Mouse (Mus musculus) thymus, adult 2 months (tissue): ENCODE measurements around the gene Prkce.

ENCODE experiments used
- CTCF ChIP-seq: fragments of 200-500 bp; IDR thresholded peaks from 2 replicates; pipeline ENCODE4 v1.5.1; 2012; ENCODE audit warnings: mild to moderate bottlenecking, control low read depth, low read length, moderate library complexity, borderline replicate concordance; ENCODE audit not compliant: control insufficient read depth, poor library complexity, insufficient read depth; ENCODE audit errors: extremely low read depth
- POLR2A ChIP-seq: fragments of 200-500 bp; IDR thresholded peaks from 2 replicates; pipeline ENCODE4 v1.6.1; 2012; ENCODE audit warnings: mild to moderate bottlenecking, low read length, control low read depth, moderate library complexity; ENCODE audit not compliant: control insufficient read depth, poor library complexity, insufficient read depth; ENCODE audit errors: extremely low read depth

DNA sequence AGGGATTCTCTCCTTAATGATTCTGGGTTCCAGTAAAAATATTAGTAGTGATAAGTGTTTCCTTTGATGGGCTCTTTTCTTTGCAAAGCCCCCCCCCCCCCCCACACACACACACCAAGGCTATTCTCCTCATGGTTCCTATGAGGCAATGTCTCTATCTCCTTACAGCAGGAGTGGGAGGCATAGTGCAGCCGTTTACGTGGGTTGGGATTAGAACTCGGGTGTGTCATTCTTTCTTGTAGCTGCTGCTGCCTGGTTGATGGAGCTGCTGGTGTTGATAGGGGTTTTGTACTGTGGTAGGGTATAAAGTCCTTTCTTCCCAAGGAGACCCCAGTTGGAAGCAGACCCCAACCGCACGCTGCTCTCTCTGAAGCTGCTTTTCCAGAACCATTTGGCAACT is 224.9 kb downstream of the Prkce start:
- TF ChIP-seq CTCF: no peak
- TF ChIP-seq POLR2A: no peak
